Mouse (Mus musculus): ENCODE measurements around the gene D630003M21Rik. TPM values are rescaled to one million over a fixed set of nuclear protein-coding genes. Genes with fewer than 3 reads are reported as not detected.

D630003M21Rik gene
- polyA plus RNA-seq, 1 experiment from 2014 or later = 1.00 TPM

DNA sequence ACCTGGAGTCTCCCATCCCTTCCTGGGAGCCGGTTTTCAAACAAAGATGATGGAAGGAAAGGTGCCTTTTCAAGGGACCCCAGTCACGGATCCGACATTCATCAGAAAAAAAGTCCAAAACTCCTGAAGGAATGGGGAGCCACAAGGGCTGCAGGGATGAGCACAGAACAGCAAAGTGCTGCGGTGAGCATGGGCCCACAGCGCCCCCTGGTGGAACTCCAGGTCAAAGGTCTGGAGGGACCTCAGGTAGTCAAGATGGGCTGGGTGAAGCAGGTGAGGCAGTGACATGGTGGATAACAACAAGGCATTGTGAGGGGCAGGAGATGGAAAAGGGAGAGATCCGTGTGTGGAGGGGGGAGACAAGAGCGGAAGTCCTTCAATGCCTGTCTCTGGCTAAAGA, 24.9 kb downstream of the D630003M21Rik start:
- Histone ChIP-seq H3K4me2 (ENCODE audit: low read depth, low read length) (no peak overlapping the region), H3K9me3 (replicated peaks; ENCODE audit: control insufficient read depth, low read length) (no peaks in the 10 kb centered on the region), H3K4me1 (ENCODE audit: control insufficient read depth, insufficient read depth, low read length) (no peaks in the 10 kb centered on the region), H3K9ac (replicated peaks; ENCODE audit: low read length) (no peak overlapping the region), H3K36me3 (replicated peaks; ENCODE audit: control insufficient read depth, insufficient read depth, low read depth, low read length) (no peaks in the 10 kb centered on the region), H3K4me3 (ENCODE audit: low read depth, low read length) (no peak overlapping the region), H3K27me3 (ENCODE audit: control insufficient read depth, insufficient read depth, low read length) (no peaks in the 10 kb centered on the region), H3K27ac (replicated peaks; ENCODE audit: low read depth, low read length) (no peak overlapping the region)
- DNase-seq (ENCODE audit: low spot score) (peak; percentile 79), ATAC-seq (replicated peaks; ENCODE audit: insufficient number of reproducible peaks, low FRiP score, low TSS enrichment, low read depth) (no peak)
- WGBS = 6% methylated on average over 7 of the region's 7 CpGs

DNA sequence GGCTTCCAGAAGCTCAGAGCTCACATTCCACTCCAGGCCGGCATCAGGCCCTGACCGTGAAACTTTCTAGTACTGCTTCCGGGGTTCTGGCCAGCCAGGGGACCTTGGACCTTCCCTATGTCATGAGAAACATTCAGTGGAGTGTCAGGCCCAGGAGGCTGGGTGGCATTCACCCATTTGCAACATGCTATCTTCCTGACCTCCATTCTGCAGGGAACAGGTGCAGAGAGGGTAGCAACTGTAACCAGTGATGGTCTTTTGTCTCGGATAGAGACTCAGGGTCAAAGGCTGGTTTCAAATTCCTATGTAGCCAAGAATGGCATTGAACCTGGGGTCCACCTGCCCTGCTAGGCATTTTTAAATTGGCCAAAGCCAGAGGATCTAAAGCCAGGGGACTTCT, 25.3 kb downstream of the D630003M21Rik start:
- Histone ChIP-seq H3K36me3 (replicated peaks; ENCODE audit: control insufficient read depth, insufficient read depth, low read depth, low read length) (no peaks in the 10 kb centered on the region), H3K27me3 (ENCODE audit: control insufficient read depth, insufficient read depth, low read length) (no peaks in the 10 kb centered on the region), H3K4me1 (ENCODE audit: control insufficient read depth, insufficient read depth, low read length) (no peaks in the 10 kb centered on the region), H3K4me3 (ENCODE audit: low read depth, low read length) (no peak overlapping the region), H3K27ac (replicated peaks; ENCODE audit: low read depth, low read length) (no peak overlapping the region), H3K9ac (replicated peaks; ENCODE audit: low read length) (no peak overlapping the region), H3K9me3 (replicated peaks; ENCODE audit: control insufficient read depth, low read length) (no peaks in the 10 kb centered on the region), H3K4me2 (ENCODE audit: low read depth, low read length) (no peak overlapping the region)
- DNase-seq (ENCODE audit: low spot score) = no peak
- 87% methylated on average over 4 of the region's 4 CpGs for WGBS
- no peak for ATAC-seq (replicated peaks; ENCODE audit: insufficient number of reproducible peaks, low FRiP score, low TSS enrichment, low read depth)

DNA sequence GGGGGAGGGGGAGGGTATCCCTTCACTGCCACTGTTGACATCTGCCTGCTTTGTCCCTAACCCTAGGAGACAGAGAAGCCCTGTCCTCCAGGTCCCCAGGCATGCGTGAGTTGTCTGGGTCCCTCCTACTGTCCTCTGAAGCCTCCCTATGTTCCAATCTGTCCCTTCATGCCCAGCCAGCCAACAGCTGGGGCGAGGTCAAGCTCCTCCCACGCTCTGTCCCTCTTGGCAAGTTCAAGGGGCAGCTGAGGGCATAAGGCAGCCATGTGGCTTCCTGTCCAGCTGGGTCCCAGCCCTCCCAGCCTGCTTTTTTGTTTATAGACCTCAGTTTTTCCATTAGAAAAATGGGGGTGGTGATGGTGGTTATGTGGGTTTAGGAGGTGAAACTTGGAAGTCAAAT, 29.7 kb downstream of the D630003M21Rik start:
- Histone ChIP-seq H3K4me1 (ENCODE audit: control insufficient read depth, insufficient read depth, low read length) (no peaks in the 10 kb centered on the region), H3K27ac (replicated peaks; ENCODE audit: low read depth, low read length) (no peak overlapping the region), H3K4me2 (ENCODE audit: low read depth, low read length) (no peak overlapping the region), H3K4me3 (ENCODE audit: low read depth, low read length) (no peak overlapping the region), H3K27me3 (ENCODE audit: control insufficient read depth, insufficient read depth, low read length) (no peaks in the 10 kb centered on the region), H3K36me3 (replicated peaks; ENCODE audit: control insufficient read depth, insufficient read depth, low read depth, low read length) (no peaks in the 10 kb centered on the region), H3K9me3 (replicated peaks; ENCODE audit: control insufficient read depth, low read length) (no peaks in the 10 kb centered on the region), H3K9ac (replicated peaks; ENCODE audit: low read length) (no peak overlapping the region)
- DNase-seq (ENCODE audit: low spot score) (no peak), ATAC-seq (replicated peaks; ENCODE audit: insufficient number of reproducible peaks, low FRiP score, low TSS enrichment, low read depth) (no peak)
- WGBS = 49% methylated on average over 3 of the region's 3 CpGs

GRCm38 (mm10) chr2:158198861-158199260, 30.2 kb downstream of the D630003M21Rik start:
- Histone ChIP-seq H3K4me1 (ENCODE audit: control insufficient read depth, insufficient read depth, low read length) (no peaks in the 10 kb centered on the region), H3K27ac (replicated peaks; ENCODE audit: low read depth, low read length) (no peak overlapping the region), H3K9me3 (replicated peaks; ENCODE audit: control insufficient read depth, low read length) (no peaks in the 10 kb centered on the region), H3K27me3 (ENCODE audit: control insufficient read depth, insufficient read depth, low read length) (no peaks in the 10 kb centered on the region), H3K4me3 (ENCODE audit: low read depth, low read length) (no peak overlapping the region), H3K9ac (replicated peaks; ENCODE audit: low read length) (no peak overlapping the region), H3K36me3 (replicated peaks; ENCODE audit: control insufficient read depth, insufficient read depth, low read depth, low read length) (no peaks in the 10 kb centered on the region), H3K4me2 (ENCODE audit: low read depth, low read length) (no peak overlapping the region)
- 91% methylated on average over 6 of the region's 6 CpGs for WGBS
- ATAC-seq (replicated peaks; ENCODE audit: insufficient number of reproducible peaks, low FRiP score, low TSS enrichment, low read depth) = no peak
- no peak for DNase-seq (ENCODE audit: low spot score)

DNA sequence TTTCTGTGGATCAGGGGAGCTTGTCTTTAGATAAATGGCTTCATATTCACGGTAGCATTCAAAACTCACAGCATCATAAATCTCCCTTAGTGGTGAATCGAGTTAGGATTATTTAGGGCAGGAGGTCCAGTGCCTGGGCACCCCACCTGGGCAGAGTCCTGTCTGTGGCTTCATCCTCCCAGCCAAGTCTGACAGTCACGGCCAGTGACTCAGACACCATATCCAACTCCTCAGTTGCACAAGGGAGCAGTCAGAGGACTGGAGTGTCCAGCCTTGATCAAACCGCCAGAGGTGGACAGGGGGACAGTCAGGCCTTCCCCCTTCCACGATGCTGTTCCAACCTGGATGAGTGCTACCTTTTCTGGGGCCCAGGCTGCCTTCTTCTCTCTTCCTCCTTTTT, 31.1 kb downstream of the D630003M21Rik start:
- DNase-seq (ENCODE audit: low spot score) (no peak), ATAC-seq (replicated peaks; ENCODE audit: insufficient number of reproducible peaks, low FRiP score, low TSS enrichment, low read depth) (no peak)
- Histone ChIP-seq H3K4me3 (ENCODE audit: low read depth, low read length) (no peak overlapping the region), H3K36me3 (replicated peaks; ENCODE audit: control insufficient read depth, insufficient read depth, low read depth, low read length) (no peaks in the 10 kb centered on the region), H3K27me3 (ENCODE audit: control insufficient read depth, insufficient read depth, low read length) (no peaks in the 10 kb centered on the region), H3K9me3 (replicated peaks; ENCODE audit: control insufficient read depth, low read length) (no peaks in the 10 kb centered on the region), H3K27ac (replicated peaks; ENCODE audit: low read depth, low read length) (no peak overlapping the region), H3K9ac (replicated peaks; ENCODE audit: low read length) (no peak overlapping the region), H3K4me2 (ENCODE audit: low read depth, low read length) (no peak overlapping the region), H3K4me1 (ENCODE audit: control insufficient read depth, insufficient read depth, low read length) (no peaks in the 10 kb centered on the region)
- WGBS = 85% methylated on average over 5 of the region's 5 CpGs

GRCm38 (mm10) chr2:158194945-158195640, 33.9 kb downstream of the D630003M21Rik start:
- WGBS = 22% methylated on average over 10 of the region's 10 CpGs
- no peak overlapping the region for H3K27ac ChIP-seq (replicated peaks; ENCODE audit: low read depth, low read length)
- H3K36me3 ChIP-seq (replicated peaks; ENCODE audit: control insufficient read depth, insufficient read depth, low read depth, low read length) = no peaks in the 10 kb centered on the region
- no peaks in the 10 kb centered on the region for H3K27me3 ChIP-seq (ENCODE audit: control insufficient read depth, insufficient read depth, low read length)
- H3K4me1 ChIP-seq (ENCODE audit: control insufficient read depth, insufficient read depth, low read length) = no peaks in the 10 kb centered on the region
- ATAC-seq (replicated peaks; ENCODE audit: insufficient number of reproducible peaks, low FRiP score, low TSS enrichment, low read depth) (no peak), DNase-seq (ENCODE audit: low spot score) (peak; percentile 71)
- no peaks in the 10 kb centered on the region for H3K9me3 ChIP-seq (replicated peaks; ENCODE audit: control insufficient read depth, low read length)
- no peak overlapping the region for H3K4me3 ChIP-seq (ENCODE audit: low read depth, low read length)
- H3K4me2 ChIP-seq (ENCODE audit: low read depth, low read length) = no peak overlapping the region
- no peak overlapping the region for H3K9ac ChIP-seq (replicated peaks; ENCODE audit: low read length)

- Histone ChIP-seq H3K9me3 (replicated peaks; ENCODE audit: control insufficient read depth, low read length) (no peaks in the 10 kb centered on the region), H3K36me3 (replicated peaks; ENCODE audit: control insufficient read depth, insufficient read depth, low read depth, low read length) (no peaks in the 10 kb centered on the region), H3K4me3 (ENCODE audit: low read depth, low read length) (no peak overlapping the region), H3K27me3 (ENCODE audit: control insufficient read depth, insufficient read depth, low read length) (no peaks in the 10 kb centered on the region), H3K4me2 (ENCODE audit: low read depth, low read length) (no peak overlapping the region), H3K9ac (replicated peaks; ENCODE audit: low read length) (no peak overlapping the region), H3K27ac (replicated peaks; ENCODE audit: low read depth, low read length) (no peak overlapping the region), H3K4me1 (ENCODE audit: control insufficient read depth, insufficient read depth, low read length) (no peaks in the 10 kb centered on the region)
- 34% methylated on average over 10 of the region's 10 CpGs for WGBS
- peak; percentile 29 for DNase-seq (ENCODE audit: low spot score)
- ATAC-seq (replicated peaks; ENCODE audit: insufficient number of reproducible peaks, low FRiP score, low TSS enrichment, low read depth) = no peak
Measured at GRCm38 (mm10) chr2:158193611-158194336, 35.2 kb downstream of the D630003M21Rik start.

DNA sequence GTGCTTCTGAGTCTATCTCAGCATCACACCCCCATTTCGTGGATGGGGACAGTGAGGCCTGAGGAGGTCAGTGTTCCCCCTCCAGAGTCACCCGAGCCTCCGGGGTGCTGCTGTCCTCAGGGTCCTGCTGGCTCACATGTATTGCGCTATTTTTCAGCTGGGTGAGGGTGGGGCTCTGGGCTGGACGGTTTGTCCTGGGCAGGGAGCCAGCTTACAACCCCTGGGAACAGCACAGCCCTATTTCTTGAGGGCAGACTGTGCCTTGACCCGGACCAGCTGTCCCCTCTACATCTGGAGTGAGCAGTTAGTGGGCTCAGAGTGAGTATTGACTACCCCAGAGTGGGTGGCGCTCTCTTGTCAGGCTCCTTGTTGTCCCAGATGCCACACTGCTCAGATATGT, 37.9 kb downstream of the D630003M21Rik start:
- H3K4me2 ChIP-seq (ENCODE audit: low read depth, low read length) = no peak overlapping the region
- no peak overlapping the region for H3K4me3 ChIP-seq (ENCODE audit: low read depth, low read length)
- no peaks in the 10 kb centered on the region for H3K9me3 ChIP-seq (replicated peaks; ENCODE audit: control insufficient read depth, low read length)
- ATAC-seq (replicated peaks; ENCODE audit: insufficient number of reproducible peaks, low FRiP score, low TSS enrichment, low read depth) = no peak
- no peaks in the 10 kb centered on the region for H3K4me1 ChIP-seq (ENCODE audit: control insufficient read depth, insufficient read depth, low read length)
- no peak overlapping the region for H3K9ac ChIP-seq (replicated peaks; ENCODE audit: low read length)
- 66% methylated on average over 7 of the region's 7 CpGs for WGBS
- no peak for DNase-seq (ENCODE audit: low spot score)
- H3K27ac ChIP-seq (replicated peaks; ENCODE audit: low read depth, low read length) = no peak overlapping the region
- no peaks in the 10 kb centered on the region for H3K27me3 ChIP-seq (ENCODE audit: control insufficient read depth, insufficient read depth, low read length)
- no peaks in the 10 kb centered on the region for H3K36me3 ChIP-seq (replicated peaks; ENCODE audit: control insufficient read depth, insufficient read depth, low read depth, low read length)

All from embryonic facial prominence, embryonic 11.5 days (tissue).